Mouse (Mus musculus): ENCODE measurements around the gene Grid1. TPM values are rescaled to one million over a fixed set of nuclear protein-coding genes. Genes with fewer than 3 reads are reported as not detected.

The Grid1 gene
- polyA plus RNA-seq, 1 experiment from 2014 or later: 0.29 TPM

DNA sequence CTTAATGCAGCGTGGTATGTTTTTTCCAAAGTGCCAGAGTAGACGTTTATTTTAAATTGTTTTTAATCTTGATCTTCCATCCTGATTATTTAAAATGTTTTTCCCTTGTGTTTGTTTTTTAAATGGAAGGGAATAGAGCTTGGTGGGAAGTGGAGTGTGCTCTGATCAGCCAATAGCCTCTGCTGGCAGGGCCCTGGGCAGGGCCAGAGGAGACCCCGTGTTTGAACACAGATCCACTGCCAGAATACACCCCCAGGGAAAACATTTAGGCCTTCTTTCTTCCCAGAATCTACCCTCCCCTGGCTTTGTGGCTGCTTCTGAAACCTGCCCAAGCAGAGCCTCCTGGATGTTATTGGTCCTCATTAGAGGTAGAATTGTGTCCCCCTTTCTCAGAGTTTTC, 188.8 kb downstream of the Grid1 start:
- H3K27me3 ChIP-seq (replicated peaks; ENCODE audit: insufficient read depth, low read length): no peaks in the 10 kb centered on the region
- no peaks in the 10 kb centered on the region for H3K9me3 ChIP-seq (ENCODE audit: low read length)
- H3K36me3 ChIP-seq (ENCODE audit: insufficient read depth, low read length): no peaks in the 10 kb centered on the region
- no peak for ATAC-seq
- no peak for DNase-seq (ENCODE audit: low spot score)
- H3K27ac ChIP-seq (ENCODE audit: low read length): no peak overlapping the region
- 48% methylated on average over 3 of the region's 3 CpGs for WGBS
- no peak overlapping the region for H3K4me3 ChIP-seq (ENCODE audit: low read depth, low read length)
- H3K4me2 ChIP-seq (replicated peaks; ENCODE audit: low read depth, low read length): no peak overlapping the region
- H3K9ac ChIP-seq (replicated peaks; ENCODE audit: low read depth): no peak overlapping the region
- no peak for TF ChIP-seq EP300 (IDR thresholded peaks at IDR 0.05)
- TF ChIP-seq CTCF (IDR thresholded peaks at IDR 0.05): no peak
- H3K4me1 ChIP-seq (ENCODE audit: insufficient read depth, low read depth, low read length): no peaks in the 10 kb centered on the region

DNA sequence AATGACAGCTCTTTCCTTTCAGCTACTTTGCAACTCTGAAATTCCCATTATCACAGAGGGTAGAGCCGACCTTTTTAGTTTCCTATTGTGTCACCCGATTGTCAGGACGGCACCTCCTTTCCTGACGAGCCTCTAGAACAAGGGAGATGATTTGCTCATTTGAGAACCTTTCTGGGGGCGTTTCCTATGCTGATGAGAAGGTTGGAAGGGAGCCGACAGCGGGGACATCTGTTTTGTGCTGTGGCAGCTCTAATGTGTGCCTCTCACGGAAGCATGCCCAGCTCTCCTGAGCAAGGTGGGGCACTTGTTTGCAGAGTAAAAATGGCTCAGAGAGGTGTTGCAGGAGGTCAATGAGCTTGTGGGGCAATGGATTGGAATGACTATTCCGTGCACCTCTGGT, 189.2 kb downstream of the Grid1 start:
- no peak for TF ChIP-seq CTCF (IDR thresholded peaks at IDR 0.05)
- TF ChIP-seq EP300 (IDR thresholded peaks at IDR 0.05): no peak
- ATAC-seq: no peak

GRCm38 (mm10) chr14:35026686-35027085, 206.8 kb downstream of the Grid1 start:
- TF ChIP-seq CTCF (IDR thresholded peaks at IDR 0.05): no peak
- TF ChIP-seq EP300 (IDR thresholded peaks at IDR 0.05): no peak
- no peaks in the 10 kb centered on the region for H3K27me3 ChIP-seq (replicated peaks; ENCODE audit: insufficient read depth, low read length)
- no peak overlapping the region for H3K27ac ChIP-seq (ENCODE audit: low read length)
- no peak overlapping the region for H3K4me3 ChIP-seq (ENCODE audit: low read depth, low read length)
- no peaks in the 10 kb centered on the region for H3K9me3 ChIP-seq (ENCODE audit: low read length)
- H3K9ac ChIP-seq (replicated peaks; ENCODE audit: low read depth): no peak overlapping the region
- H3K36me3 ChIP-seq (ENCODE audit: insufficient read depth, low read length): no peaks in the 10 kb centered on the region
- H3K4me1 ChIP-seq (ENCODE audit: insufficient read depth, low read depth, low read length): no peaks in the 10 kb centered on the region
- no peak for ATAC-seq
- no peak for DNase-seq (ENCODE audit: low spot score)
- WGBS: 84% methylated on average over 8 of the region's 8 CpGs
- H3K4me2 ChIP-seq (replicated peaks; ENCODE audit: low read depth, low read length): no peak overlapping the region

More for the DNA sequence above, 189.2 kb downstream of the Grid1 start:
- DNase-seq (ENCODE audit: low spot score): no peak
- H3K9ac ChIP-seq (replicated peaks; ENCODE audit: low read depth): no peak overlapping the region
- no peaks in the 10 kb centered on the region for H3K36me3 ChIP-seq (ENCODE audit: insufficient read depth, low read length)
- no peak overlapping the region for H3K4me2 ChIP-seq (replicated peaks; ENCODE audit: low read depth, low read length)
- no peak overlapping the region for H3K4me3 ChIP-seq (ENCODE audit: low read depth, low read length)
- WGBS: 20% methylated on average over 9 of the region's 9 CpGs
- H3K27me3 ChIP-seq (replicated peaks; ENCODE audit: insufficient read depth, low read length): no peaks in the 10 kb centered on the region
- no peak overlapping the region for H3K27ac ChIP-seq (ENCODE audit: low read length)
- no peaks in the 10 kb centered on the region for H3K9me3 ChIP-seq (ENCODE audit: low read length)
- no peaks in the 10 kb centered on the region for H3K4me1 ChIP-seq (ENCODE audit: insufficient read depth, low read depth, low read length)

GRCm38 (mm10) chr14:35027501-35028140, 207.7 kb downstream of the Grid1 start:
- Histone ChIP-seq H3K4me3 (ENCODE audit: low read depth, low read length) (no peak overlapping the region), H3K4me1 (ENCODE audit: insufficient read depth, low read depth, low read length) (no peaks in the 10 kb centered on the region), H3K9ac (replicated peaks; ENCODE audit: low read depth) (no peak overlapping the region), H3K27me3 (replicated peaks; ENCODE audit: insufficient read depth, low read length) (no peaks in the 10 kb centered on the region), H3K4me2 (replicated peaks; ENCODE audit: low read depth, low read length) (no peak overlapping the region), H3K36me3 (ENCODE audit: insufficient read depth, low read length) (no peaks in the 10 kb centered on the region), H3K27ac (ENCODE audit: low read length) (no peak overlapping the region), H3K9me3 (ENCODE audit: low read length) (no peaks in the 10 kb centered on the region)
- DNase-seq (ENCODE audit: low spot score): no peak
- ATAC-seq: no peak
- WGBS: 52% methylated on average over 11 of the region's 11 CpGs
- TF ChIP-seq CTCF (IDR thresholded peaks at IDR 0.05) (no peak), EP300 (IDR thresholded peaks at IDR 0.05) (no peak)

GRCm38 (mm10) chr14:35029626-35030025, 209.7 kb downstream of the Grid1 start:
- Histone ChIP-seq H3K27ac (ENCODE audit: low read length) (no peak overlapping the region), H3K27me3 (replicated peaks; ENCODE audit: insufficient read depth, low read length) (no peaks in the 10 kb centered on the region), H3K36me3 (ENCODE audit: insufficient read depth, low read length) (no peaks in the 10 kb centered on the region), H3K9me3 (ENCODE audit: low read length) (no peaks in the 10 kb centered on the region), H3K9ac (replicated peaks; ENCODE audit: low read depth) (no peak overlapping the region), H3K4me2 (replicated peaks; ENCODE audit: low read depth, low read length) (no peak overlapping the region), H3K4me3 (ENCODE audit: low read depth, low read length) (no peak overlapping the region), H3K4me1 (ENCODE audit: insufficient read depth, low read depth, low read length) (no peaks in the 10 kb centered on the region)
- DNase-seq (ENCODE audit: low spot score) (no peak), ATAC-seq (no peak)
- TF ChIP-seq CTCF (IDR thresholded peaks at IDR 0.05): no peak
- no peak for TF ChIP-seq EP300 (IDR thresholded peaks at IDR 0.05)
- 95% methylated on average over 2 of the region's 2 CpGs for WGBS

DNA sequence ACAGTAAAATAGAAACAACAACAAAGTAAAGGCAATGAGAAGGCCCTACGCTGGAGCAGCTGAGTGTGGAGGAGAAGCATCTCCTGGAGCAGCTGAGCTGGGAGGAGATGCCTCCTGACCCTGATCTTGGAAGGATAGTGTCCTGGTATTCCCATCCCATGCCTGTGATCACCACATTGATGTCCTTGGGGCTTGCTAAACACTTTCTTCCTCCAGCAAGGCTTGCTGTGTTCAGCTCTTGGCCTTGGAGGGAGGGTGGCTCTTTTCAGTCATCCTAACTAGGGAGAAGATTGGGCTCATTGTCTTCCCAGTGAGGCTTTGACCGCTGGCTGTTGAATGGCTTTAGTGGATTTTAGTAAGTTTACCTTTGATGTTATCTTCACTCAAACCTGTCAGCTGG, 210.4 kb downstream of the Grid1 start:
- DNase-seq (ENCODE audit: low spot score) (no peak), ATAC-seq (no peak)
- H3K27me3 ChIP-seq (replicated peaks; ENCODE audit: insufficient read depth, low read length): no peaks in the 10 kb centered on the region
- no peak overlapping the region for H3K9ac ChIP-seq (replicated peaks; ENCODE audit: low read depth)
- no peaks in the 10 kb centered on the region for H3K4me1 ChIP-seq (ENCODE audit: insufficient read depth, low read depth, low read length)
- H3K9me3 ChIP-seq (ENCODE audit: low read length): no peaks in the 10 kb centered on the region
- no peak overlapping the region for H3K4me3 ChIP-seq (ENCODE audit: low read depth, low read length)
- no peaks in the 10 kb centered on the region for H3K36me3 ChIP-seq (ENCODE audit: insufficient read depth, low read length)
- TF ChIP-seq EP300 (IDR thresholded peaks at IDR 0.05): no peak
- TF ChIP-seq CTCF (IDR thresholded peaks at IDR 0.05): no peak
- no peak overlapping the region for H3K4me2 ChIP-seq (replicated peaks; ENCODE audit: low read depth, low read length)
- 68% methylated on average over 2 of the region's 2 CpGs for WGBS
- no peak overlapping the region for H3K27ac ChIP-seq (ENCODE audit: low read length)

- no peaks in the 10 kb centered on the region for H3K9me3 ChIP-seq (ENCODE audit: low read length)
- TF ChIP-seq EP300 (IDR thresholded peaks at IDR 0.05): no peak
- no peak for TF ChIP-seq CTCF (IDR thresholded peaks at IDR 0.05)
- no peak overlapping the region for H3K27ac ChIP-seq (ENCODE audit: low read length)
- no peaks in the 10 kb centered on the region for H3K27me3 ChIP-seq (replicated peaks; ENCODE audit: insufficient read depth, low read length)
- no peak overlapping the region for H3K4me2 ChIP-seq (replicated peaks; ENCODE audit: low read depth, low read length)
- no peak overlapping the region for H3K9ac ChIP-seq (replicated peaks; ENCODE audit: low read depth)
- DNase-seq (ENCODE audit: low spot score): no peak
- no peaks in the 10 kb centered on the region for H3K36me3 ChIP-seq (ENCODE audit: insufficient read depth, low read length)
- no peak; the same call in 1 of the 2 replicates for ATAC-seq
- H3K4me1 ChIP-seq (ENCODE audit: insufficient read depth, low read depth, low read length): no peaks in the 10 kb centered on the region
- H3K4me3 ChIP-seq (ENCODE audit: low read depth, low read length): no peak overlapping the region
- WGBS: 65% methylated on average over 1 of the region's 1 CpGs
Observed at GRCm38 (mm10) chr14:35032283-35032682, 212.4 kb downstream of the Grid1 start.

All from lung, postnatal 0 days (tissue).